Mouse (Mus musculus): Measurements from ENCODE around the gene Bahd1.

DNA sequence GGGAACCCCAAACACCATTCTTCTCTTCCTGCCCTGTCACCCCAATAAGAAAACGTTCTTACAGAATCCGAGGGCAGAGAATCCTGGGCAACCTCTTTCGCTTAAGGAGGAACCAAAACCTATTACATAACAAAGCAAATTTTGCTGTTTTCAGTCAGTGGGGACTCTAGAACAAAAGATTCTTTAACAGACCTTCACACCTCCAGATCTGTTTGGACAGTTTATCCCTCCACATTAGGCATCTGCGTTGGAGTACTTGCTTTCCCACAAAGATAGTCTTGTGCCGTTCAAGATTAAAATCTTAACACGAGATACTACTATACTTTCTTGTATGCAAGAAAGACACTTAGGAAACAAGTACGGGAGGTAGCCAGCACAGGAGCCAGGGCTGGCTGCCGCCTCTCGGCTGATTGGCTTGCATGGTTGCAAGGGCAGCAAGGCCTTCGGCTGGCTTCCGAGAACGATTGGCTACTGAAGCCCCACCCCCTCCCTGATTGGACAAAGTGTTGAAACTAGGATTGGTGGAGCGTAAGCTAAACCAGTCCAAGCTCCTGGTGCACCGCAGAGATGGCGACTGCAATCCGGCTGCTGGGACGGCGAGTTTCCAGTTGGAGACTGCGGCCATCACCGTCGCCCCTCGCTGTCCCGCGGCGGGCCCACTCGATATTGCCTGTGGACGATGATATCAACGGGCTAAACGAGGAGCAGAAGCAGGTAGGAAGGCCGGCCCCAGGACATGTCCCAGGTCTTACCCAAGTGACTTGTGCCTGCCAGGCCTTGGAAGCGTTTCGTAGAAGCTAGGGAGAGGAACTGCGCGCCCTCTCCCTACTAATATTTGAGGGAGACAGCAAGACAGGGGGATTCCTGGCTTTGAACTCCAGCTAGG lies 38.5 kb upstream of the Bahd1 start, which contains the start of gene Ivd:
- TF ChIP-seq CTCF (IDR thresholded peaks at IDR 0.05; ENCODE audit: extremely low read depth, insufficient read depth, low read length) (no peak), POLR2A (IDR thresholded peaks at IDR 0.05; ENCODE audit: extremely low read depth, insufficient read depth, low read length) (peak; percentile 98)

All from cortical plate, adult 2 months (tissue).